Mouse (Mus musculus) gastrocnemius, postnatal 25 days (tissue): Measurements from ENCODE around the gene Asf1b. TPM values are rescaled to one million over a fixed set of nuclear protein-coding genes. Genes with fewer than 3 reads are reported as not detected.
"Not testable (repeated sequence)": the region's sequence is repeated elsewhere in the genome, so short reads cannot be mapped to it uniquely, and the experiment has no call there.

ENCODE experiments used
- DNase-seq: peaks from one replicate; pipeline ENCODE4 v3.0.0; 2022
- total RNA-seq, 2 experiments: library from RNA; stranded (reverse); gene quantifications; 1 replicate in 1 of 2; 2 replicates in 1 of 2; pipeline ENCODE4 v1.2.3; 2021

Asf1b gene
- total RNA-seq, 2 experiments from 2014 or later, result 0.54 to 0.96 TPM

- DNase-seq, result peak; percentile 68
These were observed 8.9 kb downstream of the Asf1b start for GRCm38 (mm10) chr8:83964015-83964765.

GRCm38 (mm10) chr8:83967701-83968100 lies 12.4 kb downstream of the Asf1b start:
- no peak for DNase-seq

- DNase-seq, result no peak
These were observed 15.8 kb downstream of the Asf1b start for GRCm38 (mm10) chr8:83971121-83971520.

- DNase-seq, result no peak
These were observed 16.4 kb downstream of the Asf1b start for GRCm38 (mm10) chr8:83971661-83972060.

GRCm38 (mm10) chr8:83972150-83973120 lies 17.1 kb downstream of the Asf1b start, which contains the start of gene Prkaca:
Prkaca (plus strand) TSS chr8:83972993.
- DNase-seq, result peak; percentile 100

- peak; percentile 47 for DNase-seq
These were observed 18.1 kb downstream of the Asf1b start for GRCm38 (mm10) chr8:83973161-83974031.

- no peak for DNase-seq
These were observed 19.2 kb downstream of the Asf1b start for GRCm38 (mm10) chr8:83974521-83974920.

GRCm38 (mm10) chr8:83976101-83976630 lies 20.9 kb downstream of the Asf1b start:
- no peak for DNase-seq

- no peak for DNase-seq
These were observed 21.6 kb downstream of the Asf1b start for GRCm38 (mm10) chr8:83976779-83977350.

- DNase-seq, result no peak
These were observed 22.3 kb downstream of the Asf1b start for GRCm38 (mm10) chr8:83977646-83978045.

GRCm38 (mm10) chr8:83978200-83978599 lies 22.9 kb downstream of the Asf1b start:
- no peak for DNase-seq

GRCm38 (mm10) chr8:83980250-83980649 lies 24.9 kb downstream of the Asf1b start:
- peak; percentile 79 for DNase-seq

- DNase-seq, result peak; percentile 83
These were observed 25.5 kb downstream of the Asf1b start for GRCm38 (mm10) chr8:83980845-83981244.

GRCm38 (mm10) chr8:83981533-83981932 lies 26.2 kb downstream of the Asf1b start:
- no peak for DNase-seq

GRCm38 (mm10) chr8:83982449-83982848 lies 27.1 kb downstream of the Asf1b start:
- no peak for DNase-seq

GRCm38 (mm10) chr8:83983222-83983621 lies 27.9 kb downstream of the Asf1b start:
- not testable (repeated sequence) for DNase-seq

GRCm38 (mm10) chr8:83989243-83989642 lies 33.9 kb downstream of the Asf1b start:
- no peak for DNase-seq

- no peak for DNase-seq
These were observed 34.9 kb downstream of the Asf1b start for GRCm38 (mm10) chr8:83990170-83990569.

- DNase-seq, result no peak
These were observed 37.2 kb downstream of the Asf1b start for GRCm38 (mm10) chr8:83992488-83992887.

- no peak for DNase-seq
These were observed 38.7 kb downstream of the Asf1b start for GRCm38 (mm10) chr8:83994030-83994429.

GRCm38 (mm10) chr8:83995973-83996372 lies 40.7 kb downstream of the Asf1b start:
- DNase-seq, result no peak
